Mouse (Mus musculus) large intestine, adult 2 months (tissue): ENCODE data around the gene Ccr7. TPM values are rescaled to one million over a fixed set of nuclear protein-coding genes. Genes with fewer than 3 reads are reported as not detected.

Experiments
- DNase-seq: peaks from one replicate; pipeline ENCODE4 v3.0.0-alpha.2; 2012; ENCODE audit warnings: low read depth, low spot score
- WGBS: fragments of 180-500 bp; shearing (Covaris S2); methylation state at CpG from one replicate; pipeline ENCODE4 v1.1.7; 2018; 5-methylcytosine and 5-hydroxymethylcytosine counted together
- polyA plus RNA-seq: library from polyadenylated mRNA; depleted of rRNA; stranded (reverse); fragments of >200 nt; gene quantifications from 2 replicates; pipeline ENCODE4 v1.2.3, GENCODE M21; 2012; rRNA removed

Gene Ccr7
- polyA plus RNA-seq, 1 experiment: 7.7 TPM

DNA sequence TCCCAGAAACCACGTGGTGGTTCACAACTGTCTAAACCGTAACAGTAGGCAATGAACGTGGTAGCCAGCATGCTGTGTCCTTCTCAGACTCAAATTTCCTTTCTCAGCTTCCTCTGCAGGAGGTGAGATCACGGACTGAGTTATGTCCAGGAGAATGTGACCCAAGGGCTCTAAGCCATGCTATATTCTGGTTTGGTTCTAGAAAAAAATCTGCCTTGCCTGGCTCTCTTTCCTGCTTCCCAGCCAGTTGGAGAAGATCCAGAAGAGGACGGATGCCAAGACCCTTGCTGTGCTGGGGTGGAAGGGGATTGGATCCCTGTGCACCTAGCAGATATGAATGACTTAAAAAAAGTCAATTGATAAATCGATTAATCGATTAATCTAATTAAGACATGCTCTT is 55.4 kb downstream of the Ccr7 start:
- no peak for DNase-seq
- WGBS: 69% methylated on average over 7 of the region's 7 CpGs

DNA sequence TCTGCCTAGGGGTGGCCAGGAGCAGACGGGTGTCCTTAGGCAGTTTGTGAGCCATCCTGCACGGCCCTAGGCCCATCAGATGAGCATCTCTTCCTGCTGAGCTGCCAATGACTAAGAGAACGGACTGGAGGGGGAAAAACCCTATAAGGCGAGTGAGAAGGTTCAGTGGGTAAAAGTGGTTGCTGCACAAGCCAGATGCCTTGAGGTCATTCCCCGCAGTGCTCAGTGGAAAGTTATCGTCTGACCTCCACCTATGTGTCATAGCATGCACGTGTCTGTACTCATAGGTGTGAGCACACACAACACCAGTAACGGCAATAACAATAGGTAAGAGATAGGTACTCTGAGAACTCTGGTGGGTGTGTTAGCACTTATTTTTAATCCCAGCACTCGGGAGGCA is 56.0 kb downstream of the Ccr7 start:
- DNase-seq: no peak
- 89% methylated on average over 9 of the region's 9 CpGs for WGBS

DNA sequence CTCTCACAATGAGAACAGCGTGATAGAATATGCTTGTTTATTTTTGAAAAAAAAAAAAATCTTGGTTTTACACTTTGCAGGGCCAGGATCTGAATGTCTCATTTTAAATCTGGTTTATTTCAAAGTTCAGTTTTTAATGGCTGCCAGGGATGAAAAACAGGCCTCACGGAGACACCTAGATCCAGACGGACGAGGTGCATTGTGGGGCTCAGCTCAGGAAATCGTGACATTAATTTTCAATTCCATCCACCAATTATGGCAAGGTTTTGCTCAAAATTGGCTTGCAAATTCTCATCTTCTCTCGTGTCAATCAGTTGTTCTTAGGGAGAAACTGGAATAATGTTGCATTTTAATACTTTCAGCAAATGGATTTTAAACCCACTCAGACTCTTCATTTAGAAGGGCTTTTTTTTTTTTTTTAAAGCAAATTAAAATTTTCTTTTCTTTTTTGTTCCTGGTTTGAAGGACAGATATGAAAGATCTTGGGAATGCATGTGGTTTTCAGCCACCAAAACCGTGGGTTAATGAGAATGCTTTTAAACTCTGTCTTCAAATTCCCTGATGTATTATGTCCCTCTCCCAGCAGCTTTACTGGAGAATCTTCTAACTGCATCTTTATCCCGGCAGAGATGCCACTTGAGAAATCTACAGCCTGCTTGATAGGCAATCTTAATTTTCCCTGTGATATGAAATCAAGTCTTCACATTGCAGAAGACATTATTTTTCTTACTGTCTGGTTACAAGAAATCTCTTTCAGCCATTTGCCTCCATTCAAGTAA is 57.7 kb downstream of the Ccr7 start:
- WGBS: 69% methylated on average over 8 of the region's 8 CpGs
- DNase-seq: no peak

DNA sequence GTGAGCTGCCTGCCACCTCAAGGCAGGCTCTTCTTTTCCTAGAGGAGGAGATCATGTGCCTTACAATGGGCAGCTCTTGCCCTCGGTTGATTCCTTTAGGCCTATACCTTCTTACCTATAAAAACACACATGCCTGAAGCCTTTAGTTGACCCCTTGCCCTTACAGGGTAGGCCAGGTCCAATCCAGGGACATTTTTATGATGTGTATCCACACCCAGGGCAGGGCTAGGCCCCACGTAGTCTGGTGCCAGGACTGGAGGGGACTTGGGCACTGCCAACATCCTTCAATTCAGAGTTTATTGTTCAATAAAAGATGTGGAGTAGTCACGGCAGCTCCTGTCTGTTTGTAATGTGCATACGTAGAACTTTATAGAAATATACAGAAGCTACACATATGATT is 58.5 kb downstream of the Ccr7 start:
- 21% methylated on average over 4 of the region's 4 CpGs for WGBS
- peak; percentile 85 for DNase-seq

DNA sequence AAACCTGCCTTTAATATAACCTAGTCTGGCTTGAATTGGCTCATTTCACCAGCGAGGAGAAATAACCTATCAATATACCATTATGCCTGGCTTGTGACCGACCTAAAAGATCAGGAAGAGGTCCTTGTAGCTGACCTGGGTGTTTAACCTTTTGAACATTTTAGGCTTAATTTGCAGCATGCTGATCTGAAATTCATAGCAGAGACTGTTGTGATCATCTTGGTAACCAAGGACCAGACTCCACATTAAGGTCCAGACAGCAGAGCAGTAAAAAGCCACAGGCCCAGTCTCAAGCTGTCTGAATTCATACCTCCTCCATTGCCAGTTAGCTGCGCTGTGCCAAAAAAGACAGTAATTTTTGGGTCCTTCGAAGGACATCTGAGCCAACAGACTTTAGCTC is 59.1 kb downstream of the Ccr7 start:
- 53% methylated on average over 4 of the region's 4 CpGs for WGBS
- no peak for DNase-seq

DNA sequence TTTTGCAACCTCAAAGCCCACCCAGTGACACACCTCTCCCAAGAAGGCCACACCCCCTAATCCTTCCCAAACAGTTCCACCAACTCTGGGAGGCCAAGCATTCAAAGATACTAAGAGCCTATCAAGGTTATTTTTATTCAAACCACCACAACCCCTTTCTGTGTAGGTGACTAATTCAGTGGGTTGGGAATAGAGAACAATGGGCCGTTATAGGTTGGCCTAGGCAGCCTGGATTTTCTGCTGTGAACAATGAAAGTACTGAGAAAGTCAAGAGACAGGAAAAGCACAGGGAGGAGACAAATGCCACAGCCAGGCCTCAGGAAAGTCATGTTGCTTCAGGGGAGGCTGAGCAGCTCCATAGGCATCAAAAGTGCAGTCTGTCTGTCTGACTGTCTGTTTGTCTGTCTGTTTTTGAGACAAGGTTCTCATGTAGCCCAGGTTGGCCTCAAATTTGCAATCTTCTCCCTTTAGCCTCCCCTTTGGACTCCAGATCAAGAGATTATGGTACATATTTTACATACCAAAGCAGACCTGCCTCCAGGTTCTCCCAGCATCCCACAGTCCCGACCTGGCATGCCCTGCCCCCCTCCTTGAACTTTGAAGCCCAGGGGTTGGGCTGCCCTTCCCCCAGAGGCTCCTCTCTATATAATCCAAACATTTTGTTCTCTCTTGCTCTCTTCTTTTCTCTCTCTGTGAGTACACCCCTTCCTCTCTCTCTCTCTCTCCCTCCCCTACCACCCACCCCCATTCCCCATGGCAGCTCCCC is 59.8 kb downstream of the Ccr7 start:
- WGBS: 25% methylated on average over 2 of the region's 2 CpGs

More for the DNA sequence above, 59.8 kb downstream of the Ccr7 start:
- DNase-seq: no peak

Other genes with a start within 250 kb of the Ccr7 start
- gene Cdc6, start 247.3 kb downstream of the Ccr7 start, polyA plus RNA-seq: 2.4 and 2.7 TPM in 2 replicates
- gene Rara, start 227.3 kb downstream of the Ccr7 start, polyA plus RNA-seq: 24.8 and 31.8 TPM in 2 replicates
- 1.1 and 1.4 TPM in 2 replicates for gene Gjd3, start 172.1 kb downstream of the Ccr7 start, polyA plus RNA-seq
- 25.6 and 27.9 TPM in 2 replicates for gene Top2a, start 130.9 kb downstream of the Ccr7 start, polyA plus RNA-seq
- 111 and 134 TPM in 2 replicates for gene Igfbp4, start 113.8 kb downstream of the Ccr7 start, polyA plus RNA-seq
- gene Tns4, start 65.8 kb downstream of the Ccr7 start, polyA plus RNA-seq: 30.1 and 51.4 TPM in 2 replicates
- gene Smarce1, start 75.9 kb upstream of the Ccr7 start, polyA plus RNA-seq: 16.6 and 17.2 TPM in 2 replicates
- gene Krt222, start 89.0 kb upstream of the Ccr7 start, polyA plus RNA-seq: 0.36 and 0.48 TPM in 2 replicates
- gene Krt24, start 130.2 kb upstream of the Ccr7 start, polyA plus RNA-seq: not detected in 2 replicates
- not detected in 2 replicates for gene Krt25, start 167.9 kb upstream of the Ccr7 start, polyA plus RNA-seq
- gene Krt26, start 182.9 kb upstream of the Ccr7 start, polyA plus RNA-seq: not detected in 2 replicates
- not detected in 2 replicates for gene Krt27, start 196.0 kb upstream of the Ccr7 start, polyA plus RNA-seq
- gene Krt28, start 219.8 kb upstream of the Ccr7 start, polyA plus RNA-seq: 0.06 TPM in 1 of 2 replicates, not detected in the other
- 0.84 and 1.1 TPM in 2 replicates for gene Krt10, start 234.3 kb upstream of the Ccr7 start, polyA plus RNA-seq